Mouse (Mus musculus) urinary bladder, postnatal 10 days (tissue): ENCODE measurements around the gene Fhl2.

Experiments
- DNase-seq: peaks from one replicate; pipeline ENCODE4 v3.0.0; 2022; ENCODE audit warnings: low spot score

Gene Fhl2

DNA sequence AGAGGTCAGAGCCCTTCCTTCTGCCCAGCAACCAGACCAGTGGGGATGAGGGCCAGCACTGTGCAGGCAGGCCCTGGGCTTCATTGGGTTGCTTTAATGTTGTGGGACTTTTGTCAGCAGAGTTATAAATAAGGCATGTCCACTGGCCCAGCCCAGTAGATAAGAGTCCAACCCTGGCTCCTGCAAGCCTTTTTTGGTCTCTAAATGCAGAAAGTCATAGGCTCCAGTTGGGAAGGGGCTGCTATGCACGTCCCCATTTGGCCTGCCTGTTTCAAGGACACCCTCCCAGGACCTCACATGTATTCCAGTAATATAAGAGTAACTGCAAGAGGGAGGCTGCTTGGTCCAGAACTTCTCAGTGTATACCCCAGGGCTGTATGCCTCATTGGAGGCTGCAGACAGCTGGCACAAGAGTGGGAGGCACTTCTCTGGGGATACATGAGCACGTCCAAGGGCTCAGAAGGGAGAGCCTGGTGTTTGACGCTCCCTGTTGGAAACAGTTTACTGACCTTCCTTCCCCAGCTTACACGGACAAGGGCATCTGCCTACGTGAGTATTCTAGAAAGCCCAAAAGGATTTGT lies at the start of gene Fhl2:
Fhl2 (minus strand) TSS at position 324 of the 581 bp plus-strand sequence.
- DNase-seq = no peak

DNA sequence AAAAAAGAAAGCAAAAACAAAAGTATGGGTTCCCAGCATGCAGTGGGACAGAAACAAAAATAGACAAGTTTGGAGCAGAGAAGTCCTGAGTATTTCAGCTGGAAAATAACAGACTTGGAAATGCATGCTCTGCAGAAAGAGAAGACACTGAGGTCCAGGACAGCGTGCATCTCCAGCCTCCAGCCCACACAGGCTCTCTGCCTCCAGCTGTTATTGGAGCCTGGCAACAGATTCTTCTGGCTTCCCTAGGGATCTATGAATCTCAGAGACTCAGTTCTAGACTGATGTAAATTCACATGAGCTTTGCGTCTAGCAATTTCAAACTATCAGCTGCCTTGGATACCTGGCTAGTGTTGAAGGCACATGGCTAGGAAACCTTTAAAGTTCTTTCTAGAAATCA lies 48.2 kb upstream of the Fhl2 start:
- no peak for DNase-seq

DNA sequence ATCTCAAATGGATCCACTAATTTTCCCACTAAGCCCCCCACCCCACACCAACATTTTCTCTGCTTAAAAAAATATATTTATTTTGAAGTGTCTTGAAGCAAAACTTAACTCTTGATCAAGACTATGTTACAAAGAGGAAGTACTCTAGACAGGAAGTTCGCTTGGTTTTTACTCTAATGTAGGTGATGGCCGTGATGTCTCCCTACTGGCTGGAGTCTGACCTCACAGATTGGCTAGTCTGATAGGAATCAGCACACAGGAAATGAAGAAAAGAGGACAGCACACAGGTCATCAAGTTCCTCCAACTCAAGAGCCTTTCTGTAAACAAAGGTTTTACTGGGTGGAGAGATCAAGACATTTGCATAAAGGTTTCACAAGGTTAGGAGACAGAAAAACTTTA lies 44.4 kb upstream of the Fhl2 start:
- no peak for DNase-seq

DNA sequence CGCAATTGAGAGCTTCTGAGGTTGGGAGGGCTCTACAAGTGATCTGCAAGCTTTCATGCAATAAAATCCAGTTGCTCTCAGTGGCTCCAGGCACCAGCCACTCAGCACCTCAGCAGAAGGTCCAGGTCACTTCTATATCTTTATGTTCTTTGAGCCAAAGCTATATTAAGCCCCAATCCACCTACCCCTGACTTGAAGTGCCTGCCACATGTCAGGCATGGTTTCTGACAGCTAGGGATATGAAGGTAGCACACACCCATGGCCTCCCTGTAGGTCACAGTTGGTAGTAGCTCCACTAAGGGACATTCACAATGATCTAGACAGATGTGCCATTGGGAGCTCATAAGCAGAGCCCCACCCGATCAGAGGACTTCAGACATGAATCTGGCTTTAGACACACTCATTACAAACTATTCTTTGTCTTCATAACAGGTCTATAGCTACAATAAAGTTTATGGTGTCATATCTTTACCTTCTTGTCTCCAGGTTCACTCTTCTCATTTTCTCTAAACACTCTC lies 43.1 kb upstream of the Fhl2 start:
- no peak for DNase-seq

DNA sequence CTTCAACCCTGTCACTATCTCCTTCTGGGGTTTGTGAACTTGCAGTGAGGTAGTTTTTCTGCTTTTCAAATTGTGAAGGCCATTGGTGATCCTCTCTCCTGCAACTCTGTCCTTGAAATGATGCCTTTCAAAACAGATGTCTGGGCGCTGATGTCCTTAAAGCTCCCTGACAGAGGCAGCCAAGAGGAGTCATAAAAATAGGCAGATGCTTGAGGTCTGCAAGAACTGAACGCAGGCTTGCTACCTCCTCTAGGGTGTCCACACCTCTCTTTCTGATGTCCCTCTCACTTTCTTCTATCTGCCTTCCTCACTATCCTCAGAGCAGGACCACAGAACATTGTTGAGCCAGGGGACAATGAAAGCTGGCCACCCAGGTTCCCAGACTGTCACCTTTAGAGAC lies 41.7 kb upstream of the Fhl2 start:
- no peak for DNase-seq

GRCm38 (mm10) chr1:43237360-43238235 lies 40.8 kb upstream of the Fhl2 start:
- no peak for DNase-seq

DNA sequence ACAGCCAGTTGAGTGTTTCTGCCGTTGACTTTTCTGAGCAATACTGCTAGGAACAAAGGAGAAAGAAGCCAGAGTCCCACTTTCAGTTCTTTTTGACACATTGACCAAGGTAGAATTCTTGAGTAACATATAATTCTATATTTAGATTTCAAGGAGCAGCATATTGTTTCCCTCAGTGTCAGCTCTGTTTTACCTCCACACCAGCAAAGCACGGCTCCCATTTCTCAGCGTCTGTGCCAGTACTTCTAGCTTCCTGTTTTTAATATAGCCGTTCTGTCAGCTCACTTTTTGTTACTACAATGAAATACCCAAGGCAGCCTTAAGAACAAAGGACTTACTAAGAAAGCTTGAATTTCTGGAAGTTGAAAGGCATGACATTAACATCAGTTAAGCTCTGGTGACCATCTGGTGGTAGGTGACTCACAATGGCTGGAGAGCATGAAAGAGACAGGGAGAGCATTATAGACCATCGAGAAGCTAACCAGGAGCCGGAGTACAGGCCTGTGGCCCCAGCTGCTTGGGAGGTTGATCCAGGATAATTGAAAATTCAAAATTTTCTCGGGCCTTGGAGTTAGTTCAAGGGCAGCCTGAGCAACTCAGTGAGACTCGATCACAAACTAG lies 28.9 kb upstream of the Fhl2 start:
- DNase-seq = no peak

DNA sequence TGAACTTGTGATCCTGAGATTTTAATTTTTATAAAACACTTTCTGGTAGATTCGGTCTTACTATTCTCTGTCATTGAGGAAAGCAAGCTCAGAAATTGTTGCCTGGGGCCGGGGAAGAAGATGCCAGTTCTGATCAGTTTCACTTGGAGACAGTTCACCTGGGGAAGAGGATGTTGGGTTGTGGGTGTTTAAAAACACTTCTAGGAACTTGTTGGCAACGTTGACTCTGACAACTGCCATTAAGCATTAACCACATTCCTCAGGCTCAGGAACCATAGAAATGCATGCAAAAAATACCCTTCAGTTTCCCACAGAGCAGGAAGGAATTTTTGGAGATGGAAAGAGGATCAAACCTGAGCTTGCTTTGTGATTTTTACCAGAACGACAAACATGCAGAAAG lies 28.2 kb upstream of the Fhl2 start:
- no peak for DNase-seq

DNA sequence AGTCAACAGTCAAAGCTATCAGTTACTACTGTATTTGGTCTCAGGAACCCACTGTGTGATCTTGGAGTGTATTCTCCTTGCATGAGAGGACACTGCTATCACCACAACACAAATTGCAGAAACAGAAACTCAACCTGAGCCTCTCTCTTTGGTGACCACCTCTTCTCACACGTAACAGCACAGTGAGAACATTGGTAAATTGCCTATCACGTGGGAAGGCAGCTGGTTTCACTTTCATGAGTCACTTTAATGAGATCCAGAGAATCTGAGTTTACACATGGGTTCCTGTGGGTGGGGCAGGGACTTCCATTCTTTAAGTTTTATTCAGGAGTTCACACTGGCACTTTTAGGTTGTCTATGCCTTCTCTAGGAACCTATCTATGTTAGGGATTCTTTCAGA lies 27.4 kb upstream of the Fhl2 start:
- no peak for DNase-seq

- DNase-seq = no peak
Observed at GRCm38 (mm10) chr1:43223097-43223496, 26.3 kb upstream of the Fhl2 start.

DNA sequence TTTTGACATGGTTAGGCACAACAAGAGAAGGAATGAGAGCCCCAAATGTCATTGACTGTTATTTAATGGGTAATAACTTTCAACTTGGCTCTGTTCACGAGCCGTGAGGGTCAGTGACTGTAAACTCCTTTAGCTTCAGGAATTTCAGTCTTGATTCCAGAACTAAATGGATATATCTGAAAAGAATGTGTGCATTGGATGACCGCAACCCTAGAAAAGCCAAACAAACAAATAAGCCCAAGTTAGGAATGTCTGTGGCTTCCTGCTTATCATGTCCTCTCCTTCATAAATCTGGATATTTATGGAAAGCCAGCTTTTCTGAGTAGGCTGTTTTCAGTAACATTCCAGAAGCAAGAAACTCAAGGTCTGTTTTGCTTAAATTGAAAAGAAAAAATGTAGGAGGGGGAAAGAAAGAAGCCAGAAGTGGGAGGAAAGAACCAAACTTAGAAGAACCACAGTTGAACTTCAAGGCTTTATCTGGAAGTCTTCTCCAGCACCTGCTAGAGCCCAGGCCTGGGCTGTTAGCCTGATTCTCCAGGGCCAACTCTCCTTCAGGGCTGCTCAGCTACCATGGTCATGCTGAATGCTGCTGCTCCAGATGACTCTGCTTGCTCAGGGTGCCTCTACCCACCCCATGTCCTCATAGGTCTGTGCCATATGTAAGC lies 21.4 kb upstream of the Fhl2 start:
- DNase-seq = no peak

DNA sequence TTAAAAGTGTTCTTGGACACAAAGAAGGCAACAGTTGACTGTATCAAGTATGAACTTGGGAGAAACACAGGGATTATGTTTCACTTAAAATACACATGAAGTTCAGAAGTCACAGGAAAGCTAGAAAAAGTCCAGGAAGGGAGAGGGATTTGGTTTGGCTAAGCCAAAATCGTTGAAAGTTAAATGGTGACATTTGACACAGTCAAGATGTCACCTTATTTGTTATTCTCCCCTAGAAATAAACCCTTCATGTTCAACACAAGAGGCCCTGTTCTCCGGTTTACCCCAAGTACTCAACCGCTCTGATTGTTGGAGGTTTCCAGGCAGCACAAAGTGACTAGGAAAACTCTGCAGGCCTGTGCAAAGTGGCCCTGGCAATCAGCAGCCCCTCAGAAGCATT lies 18.8 kb upstream of the Fhl2 start:
- DNase-seq = no peak

- no peak for DNase-seq
Observed at GRCm38 (mm10) chr1:43211274-43211673, 14.5 kb upstream of the Fhl2 start.

- DNase-seq = no peak
Observed at GRCm38 (mm10) chr1:43210285-43210684, 13.5 kb upstream of the Fhl2 start.

DNA sequence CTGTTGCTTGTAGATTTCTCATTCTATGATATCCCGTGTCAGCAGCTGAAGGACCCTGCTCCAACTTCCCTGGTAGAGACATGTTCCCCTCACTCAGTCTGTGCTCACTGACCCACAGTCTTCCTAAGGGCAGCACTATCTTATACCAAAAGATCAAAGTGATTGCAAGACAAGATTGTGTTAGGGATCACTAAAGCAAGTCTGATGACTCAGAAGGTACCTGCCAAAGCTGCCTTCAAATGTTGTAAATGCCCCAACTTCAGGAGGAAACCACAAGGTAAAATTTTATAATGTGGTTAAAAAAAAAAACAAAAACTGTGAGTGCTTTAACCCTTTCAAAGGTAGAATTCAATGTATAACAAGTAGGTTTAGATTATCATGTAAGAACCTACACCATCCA lies 10.4 kb upstream of the Fhl2 start:
- DNase-seq = no peak

- no peak for DNase-seq
Observed at GRCm38 (mm10) chr1:43203282-43203681, 6.5 kb upstream of the Fhl2 start.

GRCm38 (mm10) chr1:43202226-43202625 lies 5.4 kb upstream of the Fhl2 start:
- DNase-seq = no peak

DNA sequence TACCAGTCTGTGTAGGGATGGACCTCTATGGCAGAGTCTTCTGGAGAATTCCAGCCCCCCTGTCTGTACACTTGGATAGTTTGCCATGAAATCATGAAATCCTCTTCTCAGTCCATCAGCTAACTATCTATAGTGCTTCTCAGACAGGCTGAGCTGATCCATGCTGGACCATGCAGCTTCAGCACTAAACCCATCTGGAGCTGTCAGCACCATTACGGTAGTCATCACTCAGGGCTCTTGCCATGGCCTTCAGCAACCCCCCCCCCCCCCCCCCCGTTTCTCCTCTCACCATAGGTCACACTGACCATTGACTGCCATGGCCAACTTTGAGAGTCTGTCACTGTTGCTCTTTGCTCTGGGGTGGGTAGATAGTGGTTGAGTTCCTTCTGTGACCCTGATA lies 5.0 kb upstream of the Fhl2 start:
- no peak for DNase-seq

DNA sequence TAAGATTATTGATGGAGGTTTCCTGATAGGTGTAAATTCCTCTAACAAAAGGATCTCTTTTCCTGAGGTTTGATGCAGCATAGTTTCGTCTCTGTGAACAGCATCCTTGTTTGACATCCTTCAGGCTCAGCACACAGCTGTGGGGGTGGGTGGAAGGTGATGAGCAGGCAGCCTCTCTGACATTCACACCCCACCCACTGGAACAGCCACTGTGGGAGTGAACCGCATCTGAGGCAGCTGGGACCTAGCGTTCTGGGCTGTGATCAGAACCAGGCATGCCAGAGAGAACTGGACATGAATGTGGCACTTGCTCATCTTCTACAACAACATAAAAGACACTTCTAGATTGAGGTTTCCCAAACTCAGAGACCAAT lies 3.1 kb upstream of the Fhl2 start:
- DNase-seq = no peak

- no peak for DNase-seq
Observed at GRCm38 (mm10) chr1:43199210-43199866, 2.6 kb upstream of the Fhl2 start.

DNA sequence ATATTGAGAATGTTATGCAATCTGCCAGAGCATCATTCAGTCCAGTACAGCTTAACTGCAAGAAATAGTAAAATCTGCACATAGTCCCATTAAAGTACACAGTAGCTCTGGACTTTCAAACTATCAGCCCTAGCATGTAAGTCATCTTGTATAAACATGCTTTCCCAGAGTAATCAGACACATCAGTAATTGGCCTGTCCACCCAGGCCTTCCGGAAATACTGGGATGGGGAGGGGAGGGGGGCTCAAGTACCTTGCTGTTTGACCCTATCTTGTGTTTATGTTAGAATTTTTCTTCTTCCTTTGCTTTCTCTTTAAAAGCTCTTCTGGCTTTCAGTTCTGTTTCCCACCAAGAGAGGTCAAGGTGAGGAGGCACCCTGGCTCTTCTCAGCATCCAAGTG lies 725 bp downstream of the Fhl2 start:
- DNase-seq = no peak

GRCm38 (mm10) chr1:43193423-43193822 lies 3.4 kb downstream of the Fhl2 start:
- DNase-seq = no peak
